Mouse (Mus musculus): ENCODE measurements around the gene Myl9. TPM values are rescaled to one million over a fixed set of nuclear protein-coding genes. Genes with fewer than 3 reads are reported as not detected.

The Myl9 gene
- polyA plus RNA-seq, 1 experiment from 2014 or later, result 1,258 TPM

GRCm38 (mm10) chr2:156765593-156765992, 9.6 kb upstream of the Myl9 start:
- WGBS, result 68% methylated on average over 8 of the region's 8 CpGs
- Histone ChIP-seq H3K9ac (no peak overlapping the region), H3K36me3 (peaks cover 20% of the 10 kb centered on the region), H3K9me3 (no peaks in the 10 kb centered on the region), H3K4me3 (replicated peaks) (no peak overlapping the region), H3K27me3 (replicated peaks) (no peaks in the 10 kb centered on the region), H3K4me1 (no peaks in the 10 kb centered on the region; the same call in 1 of the 2 replicates), H3K4me2 (no peak overlapping the region), H3K27ac (no peak overlapping the region)
- ATAC-seq (ENCODE audit: insufficient read depth, low FRiP score, low read depth), result no peak

- no peak for ATAC-seq (ENCODE audit: insufficient read depth, low FRiP score, low read depth)
- Histone ChIP-seq H3K4me3 (replicated peaks) (no peak overlapping the region), H3K9ac (no peak overlapping the region), H3K27ac (no peak overlapping the region), H3K4me2 (no peak overlapping the region), H3K9me3 (no peaks in the 10 kb centered on the region), H3K27me3 (replicated peaks) (no peaks in the 10 kb centered on the region), H3K36me3 (peaks cover 19% of the 10 kb centered on the region), H3K4me1 (no peaks in the 10 kb centered on the region; the same call in 1 of the 2 replicates)
- WGBS, result 66% methylated on average over 10 of the region's 10 CpGs
These were observed 8.8 kb upstream of the Myl9 start for GRCm38 (mm10) chr2:156766227-156767019.

DNA sequence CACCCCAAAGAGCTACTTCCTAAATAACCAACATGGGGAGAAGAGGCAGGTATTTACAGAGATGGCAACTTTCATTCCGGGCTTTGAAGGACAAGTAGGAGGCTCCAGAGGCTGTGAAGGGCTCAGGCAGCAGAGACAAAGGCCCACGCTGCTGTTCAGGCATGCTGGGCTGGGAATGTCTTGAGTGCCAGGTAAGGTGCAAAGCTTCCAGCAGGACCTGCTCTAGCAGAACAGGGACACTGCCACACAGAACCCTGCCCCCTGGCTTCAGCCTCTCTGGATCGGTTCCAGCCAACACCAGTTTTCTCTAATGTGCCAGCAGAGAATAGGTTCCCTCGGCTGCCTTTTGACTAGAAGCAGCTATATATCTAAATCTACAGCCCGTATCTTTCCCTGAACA, 8.1 kb upstream of the Myl9 start:
- peaks cover 13% of the 10 kb centered on the region for H3K36me3 ChIP-seq
- no peaks in the 10 kb centered on the region for H3K27me3 ChIP-seq (replicated peaks)
- H3K4me3 ChIP-seq (replicated peaks), result no peak overlapping the region
- H3K9me3 ChIP-seq, result no peaks in the 10 kb centered on the region
- 68% methylated on average over 5 of the region's 5 CpGs for WGBS
- no peak overlapping the region for H3K27ac ChIP-seq
- H3K4me2 ChIP-seq, result no peak overlapping the region
- no peaks in the 10 kb centered on the region; the same call in 1 of the 2 replicates for H3K4me1 ChIP-seq
- no peak for ATAC-seq (ENCODE audit: insufficient read depth, low FRiP score, low read depth)
- no peak overlapping the region for H3K9ac ChIP-seq

DNA sequence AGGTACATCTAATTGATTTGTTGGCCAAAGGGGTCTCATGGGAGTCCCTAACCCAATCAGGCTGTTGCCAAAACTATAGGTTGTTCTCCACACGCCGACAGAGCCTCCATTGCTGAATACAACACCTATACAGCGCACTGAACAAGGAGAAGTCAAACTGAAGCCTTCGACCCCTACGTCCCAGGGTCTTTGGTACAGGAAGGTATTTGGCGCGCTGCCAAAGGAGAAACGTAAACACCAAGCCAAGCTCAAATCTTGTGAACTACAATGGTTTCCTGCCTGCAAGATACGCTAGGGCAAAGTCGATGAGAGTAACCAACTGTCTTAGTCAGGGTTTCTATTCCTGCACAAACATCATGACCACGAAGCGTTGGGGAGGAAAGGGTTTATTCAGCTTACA, 5.9 kb upstream of the Myl9 start:
- no peak overlapping the region for H3K9ac ChIP-seq
- H3K27ac ChIP-seq, result no peak overlapping the region
- no peaks in the 10 kb centered on the region for H3K9me3 ChIP-seq
- 56% methylated on average over 12 of the region's 12 CpGs for WGBS
- H3K4me2 ChIP-seq, result no peak overlapping the region
- ATAC-seq (ENCODE audit: insufficient read depth, low FRiP score, low read depth), result no peak
- no peaks in the 10 kb centered on the region for H3K27me3 ChIP-seq (replicated peaks)
- no peaks in the 10 kb centered on the region for H3K36me3 ChIP-seq
- no peaks in the 10 kb centered on the region for H3K4me1 ChIP-seq
- H3K4me3 ChIP-seq (replicated peaks), result no peak overlapping the region

DNA sequence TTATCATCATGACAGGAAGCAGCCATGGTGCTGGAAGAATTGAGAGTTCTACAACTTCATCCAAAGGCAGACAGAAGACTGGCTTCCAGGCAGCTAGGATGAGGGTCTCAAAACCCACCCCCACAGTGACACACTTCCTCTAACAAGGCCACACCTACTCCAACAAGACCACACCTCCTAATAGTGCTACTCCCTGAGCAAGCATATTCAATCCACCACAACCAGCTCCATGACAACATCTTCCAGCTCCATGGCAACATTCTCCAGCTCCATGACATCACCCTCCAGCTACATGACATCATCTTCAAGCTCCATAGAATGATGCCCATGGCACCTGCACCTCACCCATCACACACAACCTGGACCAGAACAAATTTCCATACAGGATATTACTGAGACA, 1.8 kb upstream of the Myl9 start:
- Histone ChIP-seq H3K36me3 (no peaks in the 10 kb centered on the region), H3K9me3 (no peaks in the 10 kb centered on the region), H3K4me3 (replicated peaks) (no peak overlapping the region), H3K27me3 (replicated peaks) (no peaks in the 10 kb centered on the region), H3K27ac (no peak overlapping the region), H3K4me1 (peaks cover 13% of the 10 kb centered on the region; the same call in 1 of the 2 replicates), H3K4me2 (no peak overlapping the region), H3K9ac (no peak overlapping the region)
- no peak for ATAC-seq (ENCODE audit: insufficient read depth, low FRiP score, low read depth)

GRCm38 (mm10) chr2:156774035-156774737, 1.0 kb upstream of the Myl9 start:
- WGBS, result 56% methylated on average over 13 of the region's 13 CpGs
- peak overlapping the region; percentile 32 for H3K9ac ChIP-seq
- ATAC-seq (ENCODE audit: insufficient read depth, low FRiP score, low read depth), result no peak

DNA sequence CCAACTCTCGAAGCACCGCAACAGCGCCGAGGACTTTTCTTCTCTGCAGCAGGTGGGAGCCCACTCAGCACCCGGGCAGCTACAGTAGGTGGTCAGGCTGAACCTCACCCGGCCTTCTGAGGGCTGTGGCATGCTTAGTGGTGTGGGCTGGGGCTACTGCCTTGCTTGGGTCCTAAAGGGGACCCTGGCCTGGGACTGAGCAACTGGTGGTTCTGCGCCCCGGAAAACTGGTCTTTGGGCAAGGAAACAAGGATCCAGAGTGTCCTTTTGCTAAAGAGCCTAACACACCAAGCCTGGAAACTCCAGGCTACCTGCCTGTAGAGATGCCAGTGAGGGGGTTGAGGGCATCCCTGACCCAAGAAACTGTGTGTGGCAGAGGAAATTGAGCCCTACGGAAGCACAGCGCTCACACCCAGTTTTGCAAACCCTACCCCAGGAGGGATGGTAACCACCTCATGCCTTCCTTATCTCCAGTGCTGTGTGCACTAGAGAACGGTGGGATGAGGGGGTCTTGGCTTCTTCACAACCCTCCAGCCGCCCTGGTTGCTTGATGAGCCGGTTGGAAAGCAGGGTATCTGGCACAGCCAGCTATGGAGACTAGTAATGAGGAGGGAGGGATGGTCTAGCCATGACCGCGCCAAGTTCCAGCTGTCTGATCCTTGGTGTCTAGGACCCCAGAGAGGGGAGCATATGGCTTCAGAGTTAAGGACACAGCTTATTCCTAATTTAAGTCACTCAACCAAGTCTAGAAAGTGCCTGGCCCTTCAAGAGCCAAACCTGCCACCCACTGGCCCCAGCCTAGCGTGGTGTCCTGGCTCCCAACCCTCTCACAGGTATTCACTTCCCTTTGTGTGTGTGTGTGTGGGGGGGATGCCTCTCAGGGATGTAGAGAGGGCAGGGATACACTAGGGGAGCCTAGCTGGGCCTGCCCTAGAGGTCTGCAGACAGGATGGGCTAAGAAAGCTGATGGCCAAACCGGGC, 525 bp downstream of the Myl9 start:
- ATAC-seq (ENCODE audit: insufficient read depth, low FRiP score, low read depth), result no peak
- H3K4me1 ChIP-seq, result peaks cover 26% of the 10 kb centered on the region

More at GRCm38 (mm10) chr2:156774035-156774737, 1.0 kb upstream of the Myl9 start:
- H3K36me3 ChIP-seq, result no peaks in the 10 kb centered on the region
- H3K27ac ChIP-seq, result peak overlapping the region; percentile 95
- H3K4me3 ChIP-seq (replicated peaks), result peak overlapping the region; percentile 50
- H3K9me3 ChIP-seq, result no peaks in the 10 kb centered on the region
- H3K27me3 ChIP-seq (replicated peaks), result no peaks in the 10 kb centered on the region
- peak overlapping the region; percentile 61 for H3K4me2 ChIP-seq
- peaks cover 17% of the 10 kb centered on the region; the same call in 1 of the 2 replicates for H3K4me1 ChIP-seq

DNA sequence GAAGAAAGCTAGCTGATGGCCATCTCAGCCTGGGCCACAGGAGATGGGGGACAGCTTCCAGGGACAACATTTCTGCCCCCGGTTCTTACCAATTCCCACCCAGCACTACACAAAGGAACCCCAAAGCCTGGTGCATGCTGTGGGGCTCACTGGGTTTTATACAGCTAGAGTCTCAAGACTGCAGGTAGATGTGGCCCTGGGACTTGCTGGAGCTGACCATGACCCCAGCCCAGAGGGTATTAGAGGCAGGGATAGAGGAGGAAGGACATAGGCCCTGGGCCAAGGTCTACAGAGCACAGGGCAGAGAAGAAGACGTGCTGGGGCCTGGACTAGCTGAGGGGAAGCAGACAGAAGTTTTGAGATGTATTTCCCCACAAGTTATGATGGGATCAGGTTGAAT, 1.7 kb downstream of the Myl9 start:
- Histone ChIP-seq H3K9ac (peak overlapping the region; percentile 1; the same call in 1 of the 2 replicates), H3K4me2 (peak overlapping the region; percentile 49), H3K27me3 (replicated peaks) (no peaks in the 10 kb centered on the region), H3K36me3 (no peaks in the 10 kb centered on the region), H3K4me3 (replicated peaks) (peak overlapping the region; percentile 36), H3K4me1 (peaks cover 31% of the 10 kb centered on the region), H3K27ac (peak overlapping the region; percentile 51), H3K9me3 (no peaks in the 10 kb centered on the region)
- ATAC-seq (ENCODE audit: insufficient read depth, low FRiP score, low read depth), result no peak
- WGBS, result 85% methylated on average over 2 of the region's 2 CpGs

More for the DNA sequence above, 525 bp downstream of the Myl9 start:
- 29% methylated on average over 17 of the region's 17 CpGs for WGBS
- Histone ChIP-seq H3K4me2 (peak overlapping the region; percentile 61), H3K27ac (peak overlapping the region; percentile 89), H3K9ac (peak overlapping the region; percentile 52), H3K27me3 (replicated peaks) (no peaks in the 10 kb centered on the region), H3K9me3 (no peaks in the 10 kb centered on the region), H3K36me3 (no peaks in the 10 kb centered on the region), H3K4me3 (replicated peaks) (peak overlapping the region; percentile 50)

DNA sequence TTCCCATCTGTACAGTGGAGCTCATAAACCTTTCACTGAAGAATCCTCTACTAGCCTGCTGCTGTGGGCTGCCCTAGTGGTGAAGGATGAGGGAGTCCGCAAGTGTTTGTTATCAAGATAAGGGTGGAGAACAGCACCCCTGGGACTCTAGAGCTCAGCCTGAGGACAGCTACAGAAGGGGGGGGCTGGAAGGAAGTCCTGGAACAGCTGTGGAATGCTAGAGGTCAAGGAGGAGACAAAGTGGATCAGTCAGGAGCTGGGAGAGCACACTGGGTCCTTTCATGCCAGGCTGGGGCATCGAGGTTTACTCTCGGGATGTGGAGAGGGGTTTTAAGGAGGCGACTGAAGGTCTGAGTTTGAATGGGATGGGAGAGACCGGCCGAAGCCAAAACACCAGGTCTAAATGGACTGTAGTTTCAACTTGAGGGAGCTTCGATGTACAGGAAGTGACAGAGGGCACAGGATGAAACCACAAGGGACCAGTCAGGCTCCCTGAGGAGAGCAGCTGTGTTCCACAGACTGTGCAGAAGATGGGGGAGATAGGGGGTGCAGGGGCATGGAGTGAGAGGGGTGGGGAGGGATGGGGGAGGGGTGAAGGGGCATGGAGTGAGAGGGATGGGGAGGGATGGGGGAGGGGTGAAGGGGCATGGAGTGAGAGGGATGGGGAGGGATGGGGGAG, 2.2 kb downstream of the Myl9 start:
- Histone ChIP-seq H3K4me2 (peak overlapping the region; percentile 49), H3K27ac (peak overlapping the region; percentile 51; the same call in 1 of the 2 replicates), H3K4me3 (replicated peaks) (peak overlapping the region; percentile 36), H3K9ac (peak overlapping the region; percentile 1; the same call in 1 of the 2 replicates), H3K9me3 (no peaks in the 10 kb centered on the region), H3K27me3 (replicated peaks) (no peaks in the 10 kb centered on the region), H3K36me3 (no peaks in the 10 kb centered on the region), H3K4me1 (peaks cover 31% of the 10 kb centered on the region)
- ATAC-seq (ENCODE audit: insufficient read depth, low FRiP score, low read depth), result no peak
- 42% methylated on average over 7 of the region's 7 CpGs for WGBS

DNA sequence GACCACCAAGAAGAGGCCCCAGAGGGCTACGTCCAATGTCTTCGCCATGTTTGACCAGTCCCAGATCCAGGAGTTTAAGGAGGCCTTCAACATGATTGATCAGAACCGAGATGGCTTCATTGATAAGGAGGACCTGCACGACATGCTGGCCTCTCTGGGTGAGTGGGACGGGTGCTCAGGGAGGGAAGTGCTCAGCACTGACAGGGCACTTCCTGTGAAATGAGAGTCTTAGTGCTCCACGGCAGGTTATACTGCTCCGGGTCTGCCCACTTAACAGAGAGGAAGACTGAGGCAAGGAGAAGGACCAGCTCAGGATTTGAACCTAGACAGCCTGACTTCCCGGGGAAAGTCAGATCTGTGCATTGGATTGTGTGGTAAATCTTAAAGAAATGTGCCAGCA, 3.4 kb downstream of the Myl9 start:
- H3K9me3 ChIP-seq, result no peaks in the 10 kb centered on the region
- ATAC-seq (ENCODE audit: insufficient read depth, low FRiP score, low read depth), result no peak
- peak overlapping the region; percentile 23 for H3K4me3 ChIP-seq (replicated peaks)
- H3K27me3 ChIP-seq (replicated peaks), result no peaks in the 10 kb centered on the region
- peaks cover 31% of the 10 kb centered on the region for H3K4me1 ChIP-seq
- H3K9ac ChIP-seq, result no peak overlapping the region
- WGBS, result 65% methylated on average over 8 of the region's 8 CpGs
- H3K36me3 ChIP-seq, result no peaks in the 10 kb centered on the region
- peak overlapping the region; percentile 28 for H3K4me2 ChIP-seq
- peak overlapping the region; percentile 7; the same call in 1 of the 2 replicates for H3K27ac ChIP-seq

DNA sequence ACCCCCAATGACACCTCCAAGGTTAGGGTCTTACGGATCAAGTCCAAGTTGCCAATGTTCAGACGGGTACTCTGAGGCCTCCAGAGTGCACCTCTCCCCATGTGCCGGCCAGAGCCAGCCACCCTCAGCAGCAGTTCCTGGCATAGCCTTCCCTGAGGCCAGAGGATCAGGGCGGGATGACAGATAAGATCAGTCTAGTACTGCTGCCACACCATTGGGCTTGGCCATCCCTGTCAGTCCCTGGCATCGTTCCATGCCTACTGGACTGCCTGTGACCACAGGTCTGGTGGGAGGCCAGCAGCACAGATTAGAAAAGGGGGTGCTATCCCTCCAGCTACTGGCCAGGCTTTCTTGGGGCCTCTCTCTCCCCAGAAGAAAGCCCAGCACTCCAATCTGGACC, 3.8 kb downstream of the Myl9 start:
- H3K4me3 ChIP-seq (replicated peaks), result peak overlapping the region; percentile 23
- WGBS, result 73% methylated on average over 5 of the region's 5 CpGs
- no peak for ATAC-seq (ENCODE audit: insufficient read depth, low FRiP score, low read depth)
- no peaks in the 10 kb centered on the region for H3K36me3 ChIP-seq
- no peak overlapping the region; the same call in 1 of the 2 replicates for H3K27ac ChIP-seq
- H3K4me2 ChIP-seq, result peak overlapping the region; percentile 28
- H3K27me3 ChIP-seq (replicated peaks), result no peaks in the 10 kb centered on the region
- peaks cover 31% of the 10 kb centered on the region for H3K4me1 ChIP-seq
- H3K9ac ChIP-seq, result no peak overlapping the region
- no peaks in the 10 kb centered on the region for H3K9me3 ChIP-seq

Data from stomach, embryonic 15.5 days (tissue).